Mouse (Mus musculus) fat pad, adult 2 months (tissue): ENCODE measurements around the gene Coro1a.
"Not testable (repeated sequence)": the region's sequence is repeated elsewhere in the genome, so short reads cannot be mapped to it uniquely, and the experiment has no call there.

Experiments
- DNase-seq: peaks from one replicate; pipeline ENCODE4 v3.0.0-alpha.2; 2011; ENCODE audit warnings: low read depth, low spot score; ENCODE audit errors: extremely low read depth

Gene Coro1a

DNA sequence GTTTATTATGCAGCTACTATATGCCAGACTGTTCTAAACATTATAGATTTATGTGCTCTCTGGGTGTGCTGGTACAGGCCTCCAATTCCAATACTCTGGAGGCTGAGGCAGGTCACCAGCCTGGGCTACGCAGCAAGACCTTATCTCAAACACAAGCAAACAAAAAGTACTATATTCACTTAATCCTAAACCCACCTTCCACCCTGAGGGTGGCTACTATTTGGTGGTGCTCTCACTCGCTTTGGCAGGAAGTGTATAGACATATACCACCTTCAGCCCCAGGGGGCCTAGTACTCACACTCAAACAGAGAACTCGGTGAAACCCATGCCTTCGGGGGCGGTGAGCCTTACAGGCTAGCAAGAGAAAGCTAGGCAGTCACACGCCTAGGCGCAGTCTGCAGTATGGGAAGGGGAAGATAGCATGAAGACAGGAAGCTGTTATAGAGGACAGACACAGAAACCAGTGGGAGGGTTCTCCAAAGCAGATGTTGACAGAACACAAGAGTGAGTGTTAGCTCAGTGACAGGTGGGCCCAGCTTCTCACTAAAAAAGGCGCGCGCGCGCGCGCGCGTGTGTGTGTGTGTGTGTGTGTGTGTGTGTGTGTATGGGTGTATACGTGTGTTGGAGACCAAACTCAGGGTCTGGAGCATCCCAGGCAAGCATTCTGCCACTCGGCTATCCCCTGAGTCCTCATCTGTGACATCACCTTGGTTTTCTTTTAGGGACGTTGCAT is at the start of gene Coro1a:
Gene Coro1a, minus strand, starts transcription at position 346 of the 733 bp plus-strand sequence.
- DNase-seq: no peak

DNA sequence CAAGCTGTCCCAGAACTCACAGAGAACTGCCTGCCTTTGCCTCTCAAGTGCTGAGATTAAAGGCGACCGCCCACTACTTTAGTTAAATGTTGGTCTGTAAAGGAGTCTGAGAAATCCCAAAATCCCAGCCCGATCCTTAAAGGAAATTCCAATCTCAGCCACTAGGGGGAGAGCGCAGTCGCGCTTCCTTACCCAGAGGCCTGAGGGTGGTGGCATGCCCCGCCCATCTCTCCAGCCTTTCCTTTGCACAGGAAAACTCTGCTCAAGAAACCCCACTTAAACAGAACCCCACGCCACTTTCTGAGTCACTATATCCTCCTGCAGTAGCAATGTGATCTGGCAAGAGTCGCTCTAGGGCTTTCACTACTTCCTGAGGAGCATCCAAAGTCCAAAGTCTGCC is 47.3 kb upstream of the Coro1a start:
- DNase-seq: no peak

DNA sequence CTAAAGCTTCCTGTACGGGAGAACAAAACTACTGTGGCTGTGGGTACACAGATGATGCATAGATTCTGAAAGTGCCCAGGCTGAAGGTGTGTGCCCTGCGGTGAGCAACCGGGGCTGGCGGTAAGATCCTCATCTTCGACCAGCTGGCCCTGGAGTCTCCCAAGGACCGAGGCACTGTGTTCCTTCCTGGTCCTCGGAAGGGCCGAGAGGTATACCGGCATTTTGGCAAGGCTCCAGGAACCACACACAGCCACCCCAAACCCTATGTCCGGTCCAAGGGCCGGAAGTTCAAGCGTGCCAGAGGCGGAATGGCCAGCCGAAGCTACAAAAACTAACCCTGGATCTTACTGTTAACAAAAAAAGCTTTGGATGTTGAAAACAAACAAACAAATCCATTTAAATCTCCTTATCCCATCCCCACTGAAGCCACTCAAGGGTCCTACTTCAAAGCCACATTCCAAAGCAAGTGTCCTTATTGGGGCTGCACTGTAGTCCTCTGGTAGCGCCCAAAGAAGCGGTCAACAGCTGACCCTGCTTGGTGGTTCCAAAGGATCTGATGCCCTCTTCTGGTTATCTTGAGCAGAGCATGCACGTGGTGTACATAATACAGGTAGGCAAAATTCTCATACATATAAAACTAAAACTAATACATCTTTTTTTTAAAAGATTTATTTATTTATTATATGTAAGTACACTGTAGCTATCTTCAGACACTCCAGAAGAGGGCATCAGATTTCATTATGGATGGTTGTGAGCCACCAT is 42.2 kb upstream of the Coro1a start:
- no peak for DNase-seq

DNA sequence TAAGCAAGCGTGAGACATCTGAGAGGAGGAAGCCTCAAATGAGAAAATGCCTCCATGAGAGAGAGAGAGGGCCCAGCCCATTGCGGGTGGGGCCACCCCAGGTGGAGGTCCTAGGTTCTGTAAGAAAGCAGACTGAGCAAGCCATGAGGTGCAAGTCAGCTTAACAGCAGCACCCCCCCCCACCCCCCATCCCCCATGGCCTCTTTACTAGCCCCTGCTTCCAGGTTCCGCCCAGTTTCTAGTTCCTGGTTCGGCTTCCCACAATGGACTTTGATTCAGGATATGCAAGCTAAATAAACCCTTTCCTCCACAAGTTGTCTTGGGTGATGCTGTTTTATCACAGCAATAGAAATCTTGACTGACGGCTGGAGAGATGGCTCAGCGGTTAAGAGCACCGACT is 41.2 kb upstream of the Coro1a start:
- DNase-seq: no peak

DNA sequence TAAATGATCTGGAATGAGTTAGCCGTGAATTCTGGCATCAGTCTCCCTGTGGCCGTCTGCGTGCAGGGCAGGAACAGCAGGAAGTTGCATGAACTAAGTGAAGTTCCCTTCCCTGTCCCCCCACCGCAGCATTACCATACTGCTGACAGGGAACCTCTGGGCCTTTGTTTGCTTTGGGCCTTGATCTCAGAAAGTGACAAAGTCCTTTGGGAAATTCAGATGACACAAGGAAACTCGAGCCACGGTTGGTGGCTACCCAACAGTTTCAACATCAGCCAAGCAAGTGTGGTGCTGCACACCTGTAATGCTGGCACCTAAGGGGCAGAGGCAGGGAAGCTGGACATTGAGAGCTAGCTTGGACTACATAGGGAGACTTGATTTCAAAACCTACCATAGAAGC is 39.2 kb upstream of the Coro1a start:
- DNase-seq: no peak

DNA sequence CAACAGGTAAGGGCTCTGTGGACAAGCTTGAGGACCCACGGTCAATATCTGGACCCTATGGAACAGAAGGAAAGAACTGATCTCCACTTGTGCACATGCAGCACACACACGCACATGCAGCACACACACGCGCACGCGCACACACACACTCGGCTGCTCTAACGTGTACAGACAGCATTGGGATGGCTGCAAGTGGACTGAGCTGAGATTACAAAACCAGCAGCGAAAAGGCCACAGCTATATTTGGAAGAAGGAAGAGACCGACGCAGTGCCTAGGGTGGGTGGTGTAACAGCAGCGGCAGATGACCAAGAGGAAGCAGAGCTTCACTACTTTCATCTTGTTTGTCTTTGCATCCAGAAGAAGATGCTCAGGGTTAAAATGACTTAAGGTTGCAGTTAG is 38.5 kb upstream of the Coro1a start:
- no peak for DNase-seq

DNA sequence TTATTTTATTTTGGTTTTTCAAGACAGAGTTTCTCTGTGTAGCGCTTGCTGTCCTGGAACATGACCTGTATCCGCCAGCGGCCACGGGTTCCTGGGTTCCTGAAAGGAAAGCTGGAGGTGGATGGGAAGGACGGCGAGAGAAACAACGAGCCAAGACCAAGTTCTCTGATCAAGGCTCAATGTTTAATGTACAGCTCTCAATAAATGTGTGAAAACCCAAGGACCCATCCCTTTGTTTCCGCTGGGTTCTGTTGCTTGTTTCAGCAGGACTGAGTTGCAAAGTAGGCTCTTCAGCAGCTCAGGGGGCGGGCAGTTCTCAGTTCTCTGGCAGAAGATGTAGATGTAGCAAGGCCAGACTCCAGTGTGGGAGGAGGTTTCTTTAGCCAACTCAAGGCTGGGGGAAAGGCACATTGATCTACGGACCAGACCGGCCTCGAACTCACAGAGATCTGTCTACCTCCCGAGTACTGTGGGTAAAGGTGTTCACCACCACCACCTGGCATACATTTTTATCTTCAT is 34.4 kb upstream of the Coro1a start:
- no peak for DNase-seq

DNA sequence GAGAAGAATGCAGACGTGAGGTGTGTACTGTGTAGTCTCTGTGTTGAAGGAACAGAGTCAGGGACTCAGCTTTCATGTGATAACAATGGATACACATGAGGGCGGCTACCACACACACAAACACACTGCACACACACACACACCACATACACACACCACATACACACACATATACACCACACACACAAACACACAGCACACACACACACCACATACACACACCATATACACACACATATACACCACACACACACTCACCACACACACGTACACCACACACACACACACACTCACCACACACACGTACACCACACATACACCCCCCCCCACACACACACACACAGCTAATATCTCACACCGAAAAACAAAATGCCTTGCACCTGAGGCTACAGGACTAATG is 33.9 kb upstream of the Coro1a start:
- DNase-seq: no peak

DNA sequence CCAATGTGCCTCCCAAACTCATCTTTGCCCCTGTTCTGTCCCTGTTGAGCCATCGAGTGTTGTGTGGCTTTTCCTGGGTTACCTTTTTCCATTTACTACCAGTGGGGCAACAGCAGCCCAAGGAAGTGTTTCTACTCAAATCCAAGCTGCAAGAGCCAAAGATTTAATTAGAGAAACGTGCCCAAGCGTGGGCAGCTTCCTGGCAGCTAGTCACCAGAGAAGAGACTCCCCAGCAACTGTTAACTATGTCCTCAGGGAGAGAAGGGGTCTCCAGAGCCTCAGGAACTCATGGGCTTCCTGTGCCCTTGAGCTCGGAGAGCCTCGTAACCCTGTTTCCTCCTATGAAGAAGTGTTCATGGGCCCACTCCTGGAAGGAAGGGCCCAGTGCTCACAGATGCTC is 33.4 kb upstream of the Coro1a start:
- no peak for DNase-seq

DNA sequence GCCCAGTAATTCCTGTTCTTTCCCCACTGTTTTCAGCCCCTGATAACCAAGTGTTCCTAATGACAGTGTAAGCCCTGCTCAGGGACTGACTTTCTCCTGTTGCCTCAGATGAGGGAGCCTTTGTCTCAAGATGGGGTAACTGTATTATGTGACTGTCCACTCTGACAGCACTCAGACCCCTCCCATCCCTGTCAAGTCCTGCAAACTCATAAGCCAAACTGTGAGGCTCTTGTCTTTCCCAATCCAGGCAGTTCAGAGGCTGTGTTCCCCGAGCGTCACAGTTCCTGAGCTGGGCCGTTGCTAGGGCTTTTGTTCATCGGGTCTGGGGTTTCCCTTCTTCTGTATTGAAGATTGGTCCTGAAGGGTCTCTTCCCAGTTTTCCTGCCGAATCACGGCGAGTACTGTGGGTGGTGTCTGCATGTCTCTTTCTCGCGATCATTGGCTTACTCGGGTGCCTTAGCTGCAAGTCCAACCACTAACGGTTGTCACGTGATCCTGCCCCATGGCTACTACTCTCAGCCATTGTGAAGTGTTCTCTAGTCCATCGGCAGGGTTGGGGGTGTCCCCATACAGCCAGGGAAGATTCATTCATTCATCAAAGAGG is 32.6 kb upstream of the Coro1a start:
- no peak for DNase-seq

DNA sequence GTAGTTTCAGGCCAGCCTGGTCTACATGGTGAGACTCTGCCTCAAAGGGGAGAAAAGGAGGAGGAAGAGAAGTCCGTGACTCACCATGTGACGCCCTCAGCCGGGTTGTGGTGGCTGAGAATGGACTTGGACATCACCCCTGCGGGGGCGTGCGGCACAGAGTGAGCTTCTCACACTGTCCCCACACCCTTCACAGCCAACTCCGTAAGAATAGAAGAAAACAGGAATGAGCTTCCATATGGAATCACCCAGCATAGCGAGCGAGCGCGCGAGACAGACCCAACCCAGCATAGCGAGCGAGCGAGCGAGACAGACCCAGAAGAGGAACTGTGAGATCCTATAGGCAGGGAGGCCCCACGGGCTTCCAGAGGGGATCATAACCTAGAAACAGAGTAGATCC is 32.0 kb upstream of the Coro1a start:
- no peak for DNase-seq

DNA sequence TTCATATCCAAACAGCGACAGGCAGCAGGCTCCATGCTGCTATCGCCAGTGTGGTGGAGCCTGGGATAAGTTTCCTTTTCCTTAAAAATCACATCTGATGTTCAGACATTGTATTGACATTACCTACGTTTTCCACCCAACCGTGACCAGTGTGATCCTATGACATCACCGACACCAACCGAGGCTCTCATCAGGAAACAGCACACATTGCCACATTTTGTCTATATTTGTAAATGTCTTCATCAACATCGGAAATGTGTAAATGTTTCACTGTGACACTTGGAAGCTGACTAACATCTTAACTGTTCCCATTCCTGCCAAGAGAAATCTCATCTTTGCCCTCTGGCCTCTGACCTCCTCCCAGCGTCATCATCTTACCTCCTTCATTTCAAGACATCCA is 28.5 kb upstream of the Coro1a start:
- DNase-seq: no peak

DNA sequence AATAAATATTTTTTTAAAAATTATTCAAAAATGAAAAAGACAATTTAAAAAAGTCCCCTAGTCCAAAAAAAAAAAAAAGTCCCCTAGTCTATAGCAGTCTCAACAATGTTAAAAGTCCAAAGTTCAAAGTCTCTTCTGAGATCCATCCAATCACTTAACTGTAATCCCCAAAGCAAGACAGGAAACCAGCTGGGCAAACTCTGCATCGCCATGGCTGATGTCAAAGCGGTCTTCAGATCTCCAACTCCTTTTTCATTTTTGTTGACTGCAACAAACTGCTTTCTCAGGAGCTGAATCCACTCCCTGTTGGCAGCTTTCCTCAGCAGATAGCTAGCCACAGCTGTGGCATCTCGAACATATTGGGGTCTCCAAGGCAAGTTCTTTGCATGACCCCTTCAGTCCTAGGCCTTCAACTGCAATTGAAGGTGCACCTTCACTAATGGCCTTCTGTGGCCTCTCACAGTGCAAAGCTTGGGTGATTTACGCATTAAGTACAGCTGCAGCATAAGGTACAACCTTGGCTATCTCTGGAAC is 22.7 kb upstream of the Coro1a start:
- DNase-seq: not testable (repeated sequence)

DNA sequence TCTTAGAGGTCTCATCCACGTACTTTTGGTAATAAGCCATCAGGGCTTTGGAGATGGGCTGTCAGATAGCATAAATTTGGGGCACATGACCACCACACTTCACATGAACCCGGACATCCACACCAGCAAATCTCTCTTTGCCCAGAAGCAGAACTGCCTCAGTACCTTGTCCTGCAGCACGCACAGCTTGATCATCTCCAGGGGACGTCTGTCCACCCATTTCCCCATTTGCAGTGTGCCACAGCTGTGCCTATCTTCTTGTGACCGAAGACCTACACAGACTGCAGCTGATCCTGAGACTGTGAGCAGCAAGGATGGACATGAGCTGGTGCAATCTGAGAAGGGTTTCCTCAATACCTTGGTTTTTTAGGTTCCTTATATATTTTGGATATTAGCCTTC is 18.1 kb upstream of the Coro1a start:
- DNase-seq: no peak

DNA sequence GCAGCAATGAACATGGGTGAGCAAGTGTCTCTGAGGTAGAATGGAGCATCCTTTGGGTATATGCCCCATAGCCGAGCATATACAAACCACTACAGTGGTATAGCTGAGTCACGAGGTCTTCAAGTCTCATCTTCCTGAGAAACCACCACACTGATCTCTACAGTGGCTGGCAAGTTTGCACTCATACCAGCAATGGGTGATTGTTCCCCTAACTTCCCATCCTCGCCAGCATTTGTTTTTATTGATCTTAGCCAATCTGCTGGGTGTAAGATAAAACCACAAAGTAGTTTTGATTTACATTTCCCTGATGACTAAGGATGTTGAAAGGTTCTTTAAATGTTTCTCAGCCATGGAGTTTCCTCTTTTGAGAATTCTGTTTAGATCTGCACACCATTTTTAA is 17.5 kb upstream of the Coro1a start:
- no peak for DNase-seq

DNA sequence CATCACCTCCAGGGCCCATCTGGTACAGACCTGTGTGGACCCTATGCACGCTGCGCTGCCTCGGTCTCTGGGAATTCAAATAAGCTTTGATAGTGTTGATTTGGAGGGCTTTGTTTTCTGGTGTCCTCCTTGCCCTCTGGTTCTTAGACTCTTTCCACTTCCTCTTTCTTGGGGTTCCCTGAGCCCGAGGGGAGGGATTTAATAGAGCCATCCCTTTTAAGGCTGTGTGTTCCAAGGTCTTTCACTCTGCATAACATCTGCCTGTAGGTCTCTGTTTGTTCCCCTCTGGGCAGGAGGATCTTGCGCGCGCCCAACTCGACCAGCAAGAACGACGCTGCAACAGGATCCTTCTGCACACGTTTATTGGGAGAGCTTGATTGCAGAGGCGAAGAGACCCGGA is 14.0 kb upstream of the Coro1a start:
- DNase-seq: no peak

DNA sequence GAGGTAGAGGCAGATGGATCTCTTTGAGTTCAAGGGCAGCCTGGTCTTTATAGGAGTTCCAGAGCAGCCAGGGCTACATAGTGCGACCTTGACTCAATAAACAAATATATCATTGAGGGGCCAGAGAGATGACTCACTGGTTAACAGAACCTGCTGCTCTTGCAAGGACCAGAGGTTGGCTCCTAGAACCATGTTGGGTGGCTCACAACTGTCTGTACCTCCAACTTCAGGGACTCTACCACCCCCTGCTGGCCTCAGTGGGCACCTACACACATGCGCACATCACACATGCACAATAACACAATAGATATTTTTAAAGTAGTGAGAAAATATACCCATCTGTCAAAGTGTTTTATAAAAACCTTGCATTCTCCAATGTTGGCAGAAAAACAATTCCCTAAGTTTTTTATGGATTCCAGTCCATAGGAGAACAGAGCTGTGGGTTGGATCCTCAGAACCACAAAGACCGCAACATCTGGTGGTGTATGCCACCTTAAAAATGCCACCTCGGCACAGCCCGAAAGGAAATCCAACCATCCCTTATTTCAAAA is 11.3 kb upstream of the Coro1a start:
- DNase-seq: no peak

DNA sequence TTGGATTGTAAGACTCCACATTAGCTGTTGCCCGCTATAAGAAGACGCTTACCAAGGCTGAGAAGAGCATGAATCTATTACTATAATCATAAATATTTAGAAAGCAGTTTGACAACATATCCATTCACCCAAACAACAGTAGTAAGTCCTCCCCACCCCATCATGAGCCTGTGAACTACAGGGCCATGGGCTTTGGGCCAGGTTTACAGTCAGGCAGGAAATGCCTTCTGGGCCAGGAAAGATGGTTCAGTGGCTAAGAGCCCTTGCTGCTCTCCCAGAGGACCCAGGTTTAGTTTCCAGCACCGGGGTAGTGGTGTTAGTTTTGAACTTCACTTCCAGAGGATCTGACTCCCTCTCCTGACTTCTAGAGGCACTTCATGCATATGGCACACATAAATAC is 10.0 kb upstream of the Coro1a start:
- DNase-seq: no peak

DNA sequence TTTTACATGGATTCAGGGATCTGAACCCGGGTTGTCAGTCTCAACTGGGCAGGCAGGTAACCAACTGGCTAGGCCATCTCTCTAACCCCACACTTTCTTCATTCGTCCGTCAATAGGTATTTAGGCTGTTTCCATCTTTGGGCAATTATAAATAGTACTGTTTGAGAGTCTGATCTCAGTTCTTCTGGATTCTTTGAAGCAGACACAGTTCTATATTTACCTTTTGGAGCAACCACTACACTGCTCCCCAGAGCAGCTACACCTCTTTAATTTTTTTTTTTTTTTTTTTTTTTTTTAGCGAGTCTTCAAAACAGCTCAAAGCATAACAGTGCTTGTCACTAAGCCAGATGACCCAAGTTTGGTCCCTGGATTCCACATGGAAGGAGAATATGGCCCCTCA is 8.1 kb upstream of the Coro1a start:
- DNase-seq: no peak

DNA sequence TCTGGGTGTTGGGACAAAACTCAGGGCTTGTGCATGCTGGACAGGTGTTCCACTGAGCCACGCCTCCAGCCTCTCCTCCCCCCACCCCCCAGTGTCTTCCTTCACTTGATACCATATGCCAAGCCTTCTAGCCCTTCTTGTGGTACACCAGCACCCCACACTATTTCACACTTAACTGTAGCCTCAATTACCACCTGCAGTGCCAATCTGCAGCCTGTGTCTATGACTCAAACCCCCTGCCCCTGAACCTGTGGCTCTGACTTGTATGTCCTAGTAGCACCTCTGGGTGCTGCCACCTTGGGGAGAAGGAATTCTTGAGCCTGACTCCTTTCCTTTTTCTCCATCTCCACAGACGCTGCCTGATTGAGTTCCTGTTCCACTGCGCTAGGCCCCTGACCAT is 4.3 kb upstream of the Coro1a start:
- DNase-seq: no peak

DNA sequence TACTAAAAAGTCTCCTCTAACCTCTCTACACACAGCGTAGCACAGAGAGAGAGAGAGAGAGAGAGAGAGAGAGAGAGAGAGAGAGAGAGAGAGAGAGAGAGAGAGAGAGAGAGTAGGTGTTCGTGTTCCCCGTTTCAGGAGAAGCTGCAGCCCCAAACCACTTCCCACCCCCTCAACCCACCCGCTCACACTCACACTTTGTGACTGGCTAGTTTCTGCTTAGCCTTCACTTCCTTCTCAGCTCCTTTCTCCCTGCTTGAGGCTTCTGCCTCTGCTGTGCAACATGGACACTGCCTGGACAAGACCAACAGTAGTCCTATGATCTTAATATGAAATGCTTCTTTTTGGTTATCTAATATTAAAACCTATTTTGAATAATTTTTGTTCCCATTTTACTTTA is 2.7 kb upstream of the Coro1a start:
- DNase-seq: no peak
